Mouse (Mus musculus) heart, adult 9 months (tissue): ENCODE data around the gene Rbm34.
"Not testable (repeated sequence)": the region's sequence is repeated elsewhere in the genome, so short reads cannot be mapped to it uniquely, and the experiment has no call there.

Source experiments
- DNase-seq, 2 experiments: peaks; one replicate each; pipeline ENCODE4 v3.0.0; 2022; ENCODE audit warnings: low spot score in 2 of 2

The Rbm34 gene

GRCm38 (mm10) chr8:126919703-126920102, 51.2 kb downstream of the Rbm34 start:
- no peak for DNase-seq

- DNase-seq, result no peak
Measured at GRCm38 (mm10) chr8:126919255-126919654, 51.6 kb downstream of the Rbm34 start.

DNA sequence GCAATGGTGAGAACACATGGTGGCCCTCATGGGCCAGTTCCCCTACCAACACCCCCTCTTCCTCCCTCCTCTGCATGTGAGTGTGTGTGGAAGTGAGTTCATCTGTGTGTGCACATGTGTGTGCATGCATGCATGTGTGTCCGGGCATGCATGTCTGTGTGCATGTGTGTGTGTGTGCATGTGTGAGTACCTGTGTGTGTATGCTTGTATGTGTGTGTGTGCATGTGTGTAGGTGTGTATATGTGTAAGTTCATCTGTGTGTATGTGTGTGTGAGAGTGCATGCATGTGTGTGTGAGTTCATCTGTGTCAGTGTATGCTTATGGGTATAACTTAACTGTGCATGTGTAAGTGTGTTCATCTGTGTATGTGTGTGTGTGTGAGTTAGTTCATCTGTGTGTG, 52.5 kb downstream of the Rbm34 start:
- no peak for DNase-seq

- peak; percentile 49 to 69 for DNase-seq
Measured at GRCm38 (mm10) chr8:126917179-126917905, 53.5 kb downstream of the Rbm34 start.

DNA sequence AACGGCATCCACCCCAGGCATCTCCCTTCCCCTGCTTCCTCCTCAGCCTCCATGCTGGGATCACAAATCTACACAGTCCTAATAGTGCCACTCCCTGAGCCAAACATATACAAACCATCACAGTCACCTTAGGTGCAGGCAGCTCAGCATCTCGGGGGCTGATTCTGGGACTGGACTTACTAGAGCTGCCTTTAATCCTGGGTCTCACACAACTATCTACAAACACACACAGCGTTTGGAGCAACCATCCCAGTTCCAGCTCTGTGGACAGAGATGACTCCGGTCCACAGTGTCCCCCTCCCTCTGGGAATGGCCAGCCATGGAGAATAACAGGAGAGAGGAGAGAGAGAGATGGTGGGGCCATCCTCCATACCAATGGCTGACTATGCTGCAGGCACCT, 54.3 kb downstream of the Rbm34 start:
- DNase-seq, result no peak

DNA sequence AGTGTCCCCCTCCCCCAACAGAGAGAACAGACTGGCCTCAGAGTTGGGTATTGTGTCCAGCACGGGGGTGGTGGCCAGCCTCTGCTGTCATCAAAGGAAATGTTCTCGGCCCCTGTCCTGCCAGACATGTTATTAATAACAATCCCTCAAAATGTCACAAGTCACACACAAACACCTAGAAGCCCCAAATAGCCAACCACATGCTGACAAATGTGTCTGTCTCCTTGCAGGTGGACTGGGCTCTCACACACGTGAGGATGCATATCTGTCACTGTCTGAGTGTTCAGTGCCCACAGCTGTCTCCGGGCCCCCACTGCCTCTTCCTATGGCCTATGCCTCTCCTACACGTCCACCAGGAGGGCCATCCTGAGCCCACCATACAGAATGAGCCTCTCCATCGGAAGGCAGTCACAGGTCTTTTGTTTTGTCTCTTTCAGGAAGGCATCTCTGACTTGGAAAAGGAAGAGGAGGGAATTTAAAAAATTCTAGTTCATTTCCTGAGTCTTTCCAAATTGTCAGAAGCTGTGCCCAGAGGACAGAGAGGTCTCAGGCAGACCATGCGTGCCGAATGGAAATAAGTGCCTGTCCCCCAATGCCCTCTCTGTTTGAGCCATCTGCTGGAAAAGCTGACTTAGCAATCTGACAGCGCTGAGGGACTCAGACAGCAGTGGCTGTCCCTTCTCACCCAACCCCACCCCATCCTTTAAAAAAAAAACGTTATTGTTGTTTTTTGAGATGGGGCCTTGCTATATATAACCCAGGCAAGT, 56.1 kb downstream of the Rbm34 start:
- DNase-seq, result peak; percentile 54 to 66

- DNase-seq, result not testable (repeated sequence)
Measured at GRCm38 (mm10) chr8:126914107-126914490, 56.8 kb downstream of the Rbm34 start.

- DNase-seq, result peak; percentile 83 to 86
Measured at GRCm38 (mm10) chr8:126913241-126914106, 57.4 kb downstream of the Rbm34 start.

GRCm38 (mm10) chr8:126909371-126909802, 61.5 kb downstream of the Rbm34 start:
- DNase-seq, result peak in 1 of 2 experiments; percentile 39

- peak; percentile 51 to 64 for DNase-seq
Measured at GRCm38 (mm10) chr8:126908805-126909204, 62.1 kb downstream of the Rbm34 start.

DNA sequence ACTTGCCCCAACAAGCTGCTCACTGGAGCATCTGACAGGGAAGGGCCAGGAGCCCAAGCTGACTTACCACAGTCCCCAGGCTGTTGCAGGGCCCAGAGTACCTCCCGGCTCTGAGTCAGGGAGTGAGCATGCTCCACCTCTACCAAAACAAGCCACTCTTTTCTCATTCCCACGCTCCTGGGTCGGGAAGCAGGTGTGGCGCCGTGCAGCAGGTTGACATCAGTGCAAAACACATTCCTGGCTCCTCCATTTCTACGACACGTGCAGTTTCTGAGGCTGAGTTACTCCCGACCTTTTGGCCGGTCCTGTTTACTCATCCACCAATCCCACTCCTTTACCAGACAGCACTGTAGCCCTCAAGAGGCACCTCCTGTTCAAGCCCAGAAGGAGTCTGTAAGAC, 62.9 kb downstream of the Rbm34 start:
- no peak for DNase-seq

- DNase-seq, result no peak
Measured at GRCm38 (mm10) chr8:126907374-126907773, 63.5 kb downstream of the Rbm34 start.

- no peak for DNase-seq
Measured at GRCm38 (mm10) chr8:126905387-126905786, 65.5 kb downstream of the Rbm34 start.

DNA sequence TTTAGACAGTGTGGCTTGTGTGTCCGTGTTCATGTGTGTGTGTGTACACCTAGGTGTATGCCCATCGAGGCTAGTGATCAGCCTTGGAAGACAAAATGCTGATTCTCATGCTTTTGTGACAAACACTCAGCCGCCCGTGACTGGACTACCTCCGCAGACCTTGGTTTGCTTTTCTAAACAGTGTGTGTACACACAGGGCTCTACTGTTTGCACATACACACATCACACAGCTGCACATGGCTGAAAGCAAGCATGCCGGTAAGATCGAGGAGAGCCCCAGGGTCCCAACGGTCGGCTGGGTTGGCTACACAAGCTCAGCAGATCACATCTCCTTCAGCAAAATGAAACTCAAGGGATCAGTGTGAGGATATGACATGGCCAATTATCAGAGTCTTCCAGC, 66.9 kb downstream of the Rbm34 start:
- no peak for DNase-seq

GRCm38 (mm10) chr8:126903224-126903895, 67.5 kb downstream of the Rbm34 start:
- DNase-seq, result no peak

DNA sequence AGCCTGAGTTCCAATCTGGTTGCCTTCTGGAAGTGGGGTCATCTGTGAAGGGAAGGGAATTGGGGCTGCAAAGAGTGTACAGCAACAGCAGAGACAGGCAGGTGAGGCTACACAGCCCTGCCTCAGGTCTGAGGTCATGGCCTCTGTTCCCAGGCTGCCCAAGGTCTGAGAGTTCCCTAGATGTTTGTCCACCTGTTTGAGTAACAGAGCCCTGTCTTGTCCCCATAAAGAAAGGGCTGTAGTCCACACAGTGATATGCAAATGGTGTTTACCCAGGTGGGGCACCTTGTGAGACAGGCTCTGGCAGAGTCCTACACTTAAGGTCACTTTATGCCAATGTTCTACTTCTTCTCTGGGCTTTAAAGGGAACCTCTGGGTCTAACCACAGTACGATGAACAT, 69.3 kb downstream of the Rbm34 start:
- no peak for DNase-seq

DNA sequence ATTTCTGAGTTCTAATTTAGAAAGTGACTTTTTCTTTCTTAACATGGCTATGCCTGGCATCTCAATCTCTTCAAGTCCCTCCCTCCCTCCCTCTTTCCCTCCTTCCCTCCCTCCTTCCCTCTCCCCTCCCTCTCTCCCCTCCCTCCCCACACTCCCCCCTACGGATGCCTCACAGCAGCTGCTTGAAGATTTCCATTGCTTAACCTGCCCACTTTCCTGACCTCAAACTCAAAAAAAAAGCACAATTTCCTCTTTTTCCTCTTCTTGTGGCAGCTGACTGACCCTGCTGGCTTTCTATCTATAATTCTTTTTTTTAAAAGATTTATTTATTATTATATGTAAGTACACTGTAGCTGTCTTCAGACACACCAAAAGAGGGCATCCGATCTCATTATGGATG, 69.8 kb downstream of the Rbm34 start:
- no peak for DNase-seq
